In the genomic region with DNA sequence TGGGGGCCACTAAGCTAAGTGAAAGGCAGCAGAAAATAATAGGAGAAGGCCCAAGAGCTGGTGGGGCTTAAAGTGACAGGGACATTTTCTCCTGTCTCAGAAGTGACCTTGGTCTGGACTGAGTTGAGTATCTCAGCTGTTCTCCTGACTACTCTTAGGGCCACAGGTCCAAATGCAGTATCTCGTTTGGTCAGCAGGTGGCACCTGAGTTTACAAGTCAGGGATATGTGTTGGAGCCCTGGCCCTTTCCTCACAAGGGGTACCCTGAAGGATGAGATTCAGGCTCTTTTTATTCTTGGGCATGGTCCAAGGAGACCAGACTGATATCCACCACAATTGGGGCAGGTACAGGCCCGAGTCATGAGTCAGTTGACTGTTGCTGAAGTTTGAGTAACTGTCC, we compare ENCODE assay signal across 9 mouse cellular contexts. TPM values are rescaled to one million over a fixed set of nuclear protein-coding genes. Genes with fewer than 3 reads are reported as not detected.
DNase-seq lines count a peak whose midpoint lies in the region; ATAC-seq and TF ChIP-seq lines count a peak whose summit lies in the region.
"Had no signal": no experiment of that assay in that cellular context is flagged by ENCODE, and none has a peak within 500 bp of the region (broad histone marks: within the 10 kb centered on the region; RNA-seq: fewer than 3 reads in every experiment).

No protein-coding gene starts in this region.

- ATAC-seq in midbrain, embryonic 14.5 days (ENCODE audit: low FRiP score, low TSS enrichment) = peak; percentile 54

- peaks cover 3% of the 10 kb centered on the region; the same call in 1 of the 2 replicates for H3K4me1 ChIP-seq in midbrain, embryonic 14.5 days (ENCODE audit: control insufficient read depth, insufficient read depth, low read length)

- H3K9ac ChIP-seq in midbrain, embryonic 14.5 days (replicated peaks; ENCODE audit: low read length) = no peak overlapping the region

- peak; percentile 57 for DNase-seq in urinary bladder, postnatal 14 days (ENCODE audit: low spot score)
- no peak for DNase-seq in urinary bladder, adult 2 months (ENCODE audit: low spot score)
- DNase-seq in cerebellum, postnatal 25 days = peak; percentile 58 to 78
- DNase-seq in gastrocnemius, adult 2 months = peak; percentile 65
- DNase-seq in kidney, adult 11 months = peak; percentile 59
- peak; percentile 80 to 84 for DNase-seq in left cerebral cortex, postnatal 14 days (ENCODE audit: low spot score in 2 of 2)
- DNase-seq in midbrain, embryonic 14.5 days = peak; percentile 85
- DNase-seq in telencephalon, adult 2 months (ENCODE audit: low read depth, low spot score) = peak; percentile 40

- no peaks in the 10 kb centered on the region for H3K9me3 ChIP-seq in midbrain, embryonic 14.5 days (ENCODE audit: control insufficient read depth, low read length)
- H3K9me3 ChIP-seq: megakaryocyte, embryonic 14.5 days had no signal

- H3K4me2 ChIP-seq in midbrain, embryonic 14.5 days (ENCODE audit: low read length) = no peak overlapping the region

- no peaks in the 10 kb centered on the region for H3K27me3 ChIP-seq in midbrain, embryonic 14.5 days (ENCODE audit: control insufficient read depth, insufficient read depth, low read length)
- H3K27me3 ChIP-seq: megakaryocyte, embryonic 14.5 days had no signal

- H3K4me3 ChIP-seq in gastrocnemius, adult 2 months = no peak overlapping the region
- H3K4me3 ChIP-seq in midbrain, embryonic 14.5 days (replicated peaks; ENCODE audit: low read depth, low read length) = no peak overlapping the region
- H3K4me3 ChIP-seq: megakaryocyte, embryonic 14.5 days had no signal

- WGBS in midbrain, embryonic 14.5 days = 38% methylated on average over 2 of the region's 2 CpGs

- peaks cover 5% of the 10 kb centered on the region for H3K36me3 ChIP-seq in midbrain, embryonic 14.5 days (ENCODE audit: control insufficient read depth, insufficient read depth, low read length)

- intact Hi-C loops in gastrocnemius, adult 2 months (cut with DNase I) = no loop called here
- intact Hi-C loops in left cerebral cortex, postnatal 14 days (cut with DNase I) = loop anchor here (5.0 to 10.0 kb wide), 2 partner anchors 302 to 700 kb away; no protein-coding TSS in a partner anchor

- H3K27ac ChIP-seq in gastrocnemius, adult 2 months = no peak overlapping the region
- H3K27ac ChIP-seq in midbrain, embryonic 14.5 days (replicated peaks; ENCODE audit: low read depth, low read length) = no peak overlapping the region

- peak; percentile 72 for TF ChIP-seq CTCF in gastrocnemius, adult 2 months (IDR thresholded peaks at IDR 0.05)

RNA-seq across cellular contexts. Expression of a gene that starts 44.8 kb away (rescaled TPM):
- polyA plus RNA-seq in urinary bladder, adult 2 months (2012; rRNA removed) = 19.1 and 22.7 TPM in 2 replicates
- 10 to 100 TPM; 15.0 to 21.3 TPM for total RNA-seq in gastrocnemius, adult 2 months (2021)
- 10 to 100 TPM; 33.4 to 34.1 TPM for total RNA-seq in left cerebral cortex, postnatal 14 days (2021)
- 28.6 and 31.3 TPM in 2 replicates for polyA plus RNA-seq in midbrain, embryonic 14.5 days (2014; fragmentation: Nextera tagmentation; extraction: Ambion mirVana)
